20 mouse cellular contexts compared by ENCODE assay signal in the genomic region with DNA sequence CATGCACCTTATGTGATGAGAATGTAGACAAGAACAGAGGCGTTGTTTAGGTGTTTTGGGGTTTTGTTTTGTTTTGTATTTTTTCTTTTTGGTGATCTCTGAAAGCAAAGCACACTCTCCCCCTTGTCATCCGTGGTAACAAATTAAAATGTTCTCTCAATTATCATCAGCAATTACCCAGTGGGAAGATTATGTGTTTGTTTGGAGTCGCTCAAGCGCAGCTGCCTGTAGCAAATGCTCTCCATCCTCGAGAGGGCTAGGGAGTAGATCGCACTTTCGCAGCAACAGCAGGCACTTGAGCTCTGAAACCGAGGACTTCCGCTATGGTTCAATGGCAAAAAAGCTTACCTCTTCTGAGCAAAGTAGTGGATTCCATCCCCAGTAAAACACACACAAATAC. TPM values are rescaled to one million over a fixed set of nuclear protein-coding genes. Genes with fewer than 3 reads are reported as not detected.
"Had no signal": no experiment of that assay in that cellular context is flagged by ENCODE, and none has a peak within 500 bp of the region (broad histone marks: within the 10 kb centered on the region; RNA-seq: fewer than 3 reads in every experiment).

No protein-coding gene starts in this region.

- H3K36me3 ChIP-seq: limb, embryonic 13.5 days; stomach, embryonic 15.5 days had no signal

- H3K4me3 ChIP-seq: limb, embryonic 13.5 days; stomach, embryonic 15.5 days had no signal

- H3K27ac ChIP-seq: kidney, postnatal 0 days; limb, embryonic 13.5 days; liver, embryonic 14.5 days; stomach, embryonic 15.5 days had no signal

- ATAC-seq: lung, postnatal 0 days; midbrain, embryonic 16.5 days had no signal

- H3K27me3 ChIP-seq: limb, embryonic 13.5 days; stomach, embryonic 15.5 days had no signal

- H3K9me3 ChIP-seq: stomach, embryonic 15.5 days had no signal

- H3K9ac ChIP-seq: limb, embryonic 13.5 days; liver, embryonic 14.5 days; stomach, embryonic 15.5 days had no signal

- H3K4me1 ChIP-seq: limb, embryonic 13.5 days; stomach, embryonic 15.5 days had no signal

- DNase-seq: kidney, adult 11 months; kidney, adult 9 months; kidney, postnatal 36 days; layer of hippocampus, adult 9-11 months; layer of hippocampus, postnatal 36 days; lung, adult 2 months; lung, postnatal 36 days; right cerebral cortex, postnatal 14 days; thymus, adult 2 months; thymus, postnatal 25 days had no signal

- H3K4me2 ChIP-seq: limb, embryonic 13.5 days; stomach, embryonic 15.5 days had no signal

RNA-seq across cellular contexts. Expression of a gene that starts 57.7 kb away (rescaled TPM):
- total RNA-seq: megakaryocyte progenitor cell, adult 5-6 weeks; neutrophil, adult 5-6 weeks had no signal
- polyA plus RNA-seq: limb, embryonic 13.5 days; liver, adult 2 months; liver, embryonic 14.5 days; spleen, adult 2 months; stomach, embryonic 15.5 days had no signal
